Mouse (Mus musculus) forebrain, embryonic 13.5 days (tissue): ENCODE data around the gene Gm7029. TPM values are rescaled to one million over a fixed set of nuclear protein-coding genes. Genes with fewer than 3 reads are reported as not detected.
A peak's percentile ranks its signal among the peaks of the same experiment; 100 is the strongest.

Experiments used
- ATAC-seq: fragments of 200-750 bp; cut with Nextera tagmentation; 2 replicates; pipeline ENCODE4 v1.8.0; 2017
- H3K27ac ChIP-seq: fragments of 300-500 bp; sonication (generic); 2 replicates; pipeline ENCODE4 v1.5.1; 2015; ENCODE audit warnings: inconsistent platforms, mild to moderate bottlenecking, moderate library complexity
- H3K27me3 ChIP-seq: fragments of 300-500 bp; sonication (generic); 2 replicates; pipeline ENCODE4 v1.6.1; 2015; ENCODE audit warnings: mild to moderate bottlenecking, inconsistent platforms
- H3K36me3 ChIP-seq: fragments of 300-500 bp; sonication (generic); 2 replicates; pipeline ENCODE4 v1.6.1; 2015; ENCODE audit warnings: mild to moderate bottlenecking, inconsistent platforms; ENCODE audit not compliant: poor library complexity, severe bottlenecking
- H3K4me1 ChIP-seq: fragments of 300-500 bp; sonication (generic); 2 replicates; pipeline ENCODE4 v1.6.1; 2015; ENCODE audit warnings: inconsistent platforms
- H3K4me2 ChIP-seq: fragments of 300-500 bp; sonication (generic); 2 replicates; pipeline ENCODE4 v1.6.1; 2015; ENCODE audit warnings: inconsistent platforms, mild to moderate bottlenecking, moderate library complexity
- H3K4me3 ChIP-seq: fragments of 300-500 bp; sonication (generic); 2 replicates; pipeline ENCODE4 v1.5.1; 2015; ENCODE audit warnings: mild to moderate bottlenecking, inconsistent platforms
- H3K9ac ChIP-seq: fragments of 300-500 bp; sonication (generic); 2 replicates; pipeline ENCODE4 v1.6.1; 2015; ENCODE audit warnings: mild to moderate bottlenecking, inconsistent platforms
- H3K9me3 ChIP-seq: fragments of 300-500 bp; sonication (generic); replicated peaks from 2 replicates; pipeline ENCODE4 v1.6.1; 2016; ENCODE audit warnings: inconsistent platforms
- whole genome bisulfite sequencing: fragments of 180-500 bp; shearing (Covaris S2); methylation state at CpG from one replicate; pipeline ENCODE4 v1.1.7; 2015; 5-methylcytosine and 5-hydroxymethylcytosine counted together
- microRNA-seq: library from miRNA; unstranded; fragments of <30 nt; microRNA quantifications from one replicate; pipeline ENCODE4, GENCODE M21; 2016
- polyA plus RNA-seq: library from polyadenylated mRNA; unstranded; fragments of >200 nt; fragmentation: Nextera tagmentation; extraction: Ambion mirVana; gene quantifications from 2 replicates; pipeline ENCODE4 v1.2.1, GENCODE M21; 2015

Gene Gm7029
- polyA plus RNA-seq, 1 experiment from 2014 or later, result not detected

GRCm38 (mm10) chr17:33916847-33917655, 43.4 kb downstream of the Gm7029 start:
- peak overlapping the region; percentile 62 for H3K9ac ChIP-seq
- H3K4me2 ChIP-seq, result peak overlapping the region; percentile 63
- 73% methylated on average over 31 of the region's 31 CpGs for WGBS
- peaks cover 57% of the 10 kb centered on the region for H3K4me1 ChIP-seq
- H3K9me3 ChIP-seq, result no peaks in the 10 kb centered on the region
- H3K27ac ChIP-seq, result no peak overlapping the region
- peak overlapping the region; percentile 54 for H3K4me3 ChIP-seq
- peaks cover 41% of the 10 kb centered on the region for H3K36me3 ChIP-seq
- H3K27me3 ChIP-seq, result no peaks in the 10 kb centered on the region
- no peak for ATAC-seq

- H3K4me2 ChIP-seq, result peak overlapping the region; percentile 0; the same call in 1 of the 2 replicates
- no peak overlapping the region for H3K27ac ChIP-seq
- no peak overlapping the region for H3K9ac ChIP-seq
- WGBS, result 88% methylated on average over 18 of the region's 18 CpGs
- H3K9me3 ChIP-seq, result no peaks in the 10 kb centered on the region
- H3K4me1 ChIP-seq, result peaks cover 57% of the 10 kb centered on the region
- H3K36me3 ChIP-seq, result peaks cover 34% of the 10 kb centered on the region
- no peaks in the 10 kb centered on the region for H3K27me3 ChIP-seq
- ATAC-seq, result no peak
- no peak overlapping the region for H3K4me3 ChIP-seq
Measured at GRCm38 (mm10) chr17:33917656-33918292, 44.1 kb downstream of the Gm7029 start.

- no peaks in the 10 kb centered on the region for H3K27me3 ChIP-seq
- peak overlapping the region; percentile 49 for H3K4me3 ChIP-seq
- WGBS, result 62% methylated on average over 36 of the region's 37 CpGs
- no peaks in the 10 kb centered on the region for H3K9me3 ChIP-seq
- peak overlapping the region; percentile 83 for H3K4me2 ChIP-seq
- H3K9ac ChIP-seq, result peak overlapping the region; percentile 72; the same call in 1 of the 2 replicates
- no peak for ATAC-seq
- peaks cover 28% of the 10 kb centered on the region for H3K36me3 ChIP-seq
- H3K27ac ChIP-seq, result no peak overlapping the region
- H3K4me1 ChIP-seq, result peaks cover 57% of the 10 kb centered on the region
Measured at GRCm38 (mm10) chr17:33918293-33919203, 44.9 kb downstream of the Gm7029 start.

GRCm38 (mm10) chr17:33919351-33920281, 46.0 kb downstream of the Gm7029 start:
- Histone ChIP-seq H3K4me1 (peaks cover 50% of the 10 kb centered on the region), H3K9ac (peak overlapping the region; percentile 72), H3K9me3 (no peaks in the 10 kb centered on the region), H3K27ac (0 out of 2 replicates have a peak overlapping the region, but pooled peaks have one; percentile 35), H3K4me2 (peak overlapping the region; percentile 83), H3K4me3 (peak overlapping the region; percentile 49), H3K36me3 (peaks cover 18% of the 10 kb centered on the region), H3K27me3 (no peaks in the 10 kb centered on the region)
- no peak for ATAC-seq
- WGBS, result under 1% methylated on average over 52 of the region's 52 CpGs

- no peaks in the 10 kb centered on the region for H3K9me3 ChIP-seq
- peak overlapping the region; percentile 49 for H3K4me3 ChIP-seq
- ATAC-seq, result peak; percentile 23; the same call in 1 of the 2 replicates
- H3K27me3 ChIP-seq, result no peaks in the 10 kb centered on the region
- H3K9ac ChIP-seq, result peak overlapping the region; percentile 72
- H3K4me1 ChIP-seq, result peaks cover 41% of the 10 kb centered on the region
- peaks cover 13% of the 10 kb centered on the region for H3K36me3 ChIP-seq
- H3K27ac ChIP-seq, result no peak overlapping the region
- under 1% methylated on average over 36 of the region's 36 CpGs for WGBS
- peak overlapping the region; percentile 83 for H3K4me2 ChIP-seq
Measured at GRCm38 (mm10) chr17:33920282-33921097, 46.9 kb downstream of the Gm7029 start.

GRCm38 (mm10) chr17:33921361-33921760, 47.7 kb downstream of the Gm7029 start:
- Histone ChIP-seq H3K4me2 (no peak overlapping the region), H3K4me3 (no peak overlapping the region), H3K36me3 (peaks cover 20% of the 10 kb centered on the region), H3K27me3 (no peaks in the 10 kb centered on the region), H3K27ac (no peak overlapping the region), H3K9me3 (no peaks in the 10 kb centered on the region), H3K9ac (no peak overlapping the region), H3K4me1 (peaks cover 40% of the 10 kb centered on the region)
- WGBS, result 90% methylated on average over 7 of the region's 7 CpGs
- ATAC-seq, result no peak

Small RNAs within 50 kb of the gene (microRNA-seq; reads per million reads assigned to microRNA genes)
- not detected for gene Gm27740

Other genes starting within 250 kb of the Gm7029 start
- gene Zfp414, start 244.7 kb upstream of the Gm7029 start, polyA plus RNA-seq, result 56.5 and 62.4 TPM in 2 replicates
- 0.75 and 1.2 TPM in 2 replicates for gene Pram1, start 235.8 kb upstream of the Gm7029 start, polyA plus RNA-seq
- 349 and 356 TPM in 2 replicates for gene Hnrnpm, start 187.0 kb upstream of the Gm7029 start, polyA plus RNA-seq
- gene March2, start 155.2 kb upstream of the Gm7029 start, polyA plus RNA-seq, result 52.2 and 56.5 TPM in 2 replicates
- gene Rab11b, start 113.3 kb upstream of the Gm7029 start, polyA plus RNA-seq, result 433 and 441 TPM in 2 replicates
- 8.6 and 10.0 TPM in 2 replicates for gene Angptl4, start 92.0 kb upstream of the Gm7029 start, polyA plus RNA-seq
- 27.3 and 29.0 TPM in 2 replicates for gene Kank3, start 63.3 kb upstream of the Gm7029 start, polyA plus RNA-seq
- gene Rps28, start 49.3 kb upstream of the Gm7029 start, polyA plus RNA-seq, result 779 and 868 TPM in 2 replicates
- gene Ndufa7, start 49.3 kb upstream of the Gm7029 start, polyA plus RNA-seq, result 473 and 507 TPM in 2 replicates
- 60.1 and 66.1 TPM in 2 replicates for gene Cd320, start 30.7 kb upstream of the Gm7029 start, polyA plus RNA-seq
- gene Kifc1, start 16.8 kb downstream of the Gm7029 start, polyA plus RNA-seq, result 6.8 and 7.4 TPM in 2 replicates
- 0.28 and 0.49 TPM in 2 replicates for gene Platr17, start 31.3 kb downstream of the Gm7029 start, polyA plus RNA-seq
- gene Daxx, start 35.6 kb downstream of the Gm7029 start, polyA plus RNA-seq, result 60.7 and 68.0 TPM in 2 replicates
- gene Tapbp, start 42.1 kb downstream of the Gm7029 start, polyA plus RNA-seq, result 12.3 and 15.0 TPM in 2 replicates
- gene Zbtb22, start 42.1 kb downstream of the Gm7029 start, polyA plus RNA-seq, result 18.1 and 20.6 TPM in 2 replicates
- gene Rgl2, start 55.7 kb downstream of the Gm7029 start, polyA plus RNA-seq, result 39.3 and 46.6 TPM in 2 replicates
- gene Pfdn6, start 66.5 kb downstream of the Gm7029 start, polyA plus RNA-seq, result 204 and 214 TPM in 2 replicates
- 28.4 and 29.4 TPM in 2 replicates for gene Wdr46, start 66.8 kb downstream of the Gm7029 start, polyA plus RNA-seq
- 7.3 and 9.4 TPM in 2 replicates for gene B3galt4, start 77.7 kb downstream of the Gm7029 start, polyA plus RNA-seq
- gene Vps52, start 82.0 kb downstream of the Gm7029 start, polyA plus RNA-seq, result 58.6 and 61.4 TPM in 2 replicates
- 1,165 and 1,184 TPM in 2 replicates for gene Rps18, start 82.2 kb downstream of the Gm7029 start, polyA plus RNA-seq
- gene H2-K1, start 126.5 kb downstream of the Gm7029 start, polyA plus RNA-seq, result 12.9 and 24.0 TPM in 2 replicates
- gene Ring1, start 150.8 kb downstream of the Gm7029 start, polyA plus RNA-seq, result 12.4 and 15.3 TPM in 2 replicates
- 76.0 and 88.0 TPM in 2 replicates for gene H2-Ke6, start 154.2 kb downstream of the Gm7029 start, polyA plus RNA-seq
- gene Slc39a7, start 157.8 kb downstream of the Gm7029 start, polyA plus RNA-seq, result 139 and 159 TPM in 2 replicates
- gene Rxrb, start 158.0 kb downstream of the Gm7029 start, polyA plus RNA-seq, result 52.6 and 57.1 TPM in 2 replicates
- 0.80 and 1.3 TPM in 2 replicates for gene Col11a2, start 165.6 kb downstream of the Gm7029 start, polyA plus RNA-seq
- gene H2-Oa, start 218.5 kb downstream of the Gm7029 start, polyA plus RNA-seq, result not detected in 2 replicates
- 8.7 and 10.0 TPM in 2 replicates for gene H2-DMa, start 245.7 kb downstream of the Gm7029 start, polyA plus RNA-seq
- 124 and 125 TPM in 2 replicates for gene Brd2, start 248.8 kb downstream of the Gm7029 start, polyA plus RNA-seq